Mouse (Mus musculus) monocyte, adult 2 months (primary cell): Measurements from ENCODE around the gene Dennd1a.

ENCODE experiments used
- DNase-seq, 2 experiments: peaks; one replicate each; pipeline ENCODE4 v3.0.0; 2022; ENCODE audit warnings: low spot score in 2 of 2, low read depth in 1 of 2

Dennd1a gene

GRCm38 (mm10) chr2:38052440-38052839 is 234.8 kb downstream of the Dennd1a start:
- DNase-seq = no peak

DNA sequence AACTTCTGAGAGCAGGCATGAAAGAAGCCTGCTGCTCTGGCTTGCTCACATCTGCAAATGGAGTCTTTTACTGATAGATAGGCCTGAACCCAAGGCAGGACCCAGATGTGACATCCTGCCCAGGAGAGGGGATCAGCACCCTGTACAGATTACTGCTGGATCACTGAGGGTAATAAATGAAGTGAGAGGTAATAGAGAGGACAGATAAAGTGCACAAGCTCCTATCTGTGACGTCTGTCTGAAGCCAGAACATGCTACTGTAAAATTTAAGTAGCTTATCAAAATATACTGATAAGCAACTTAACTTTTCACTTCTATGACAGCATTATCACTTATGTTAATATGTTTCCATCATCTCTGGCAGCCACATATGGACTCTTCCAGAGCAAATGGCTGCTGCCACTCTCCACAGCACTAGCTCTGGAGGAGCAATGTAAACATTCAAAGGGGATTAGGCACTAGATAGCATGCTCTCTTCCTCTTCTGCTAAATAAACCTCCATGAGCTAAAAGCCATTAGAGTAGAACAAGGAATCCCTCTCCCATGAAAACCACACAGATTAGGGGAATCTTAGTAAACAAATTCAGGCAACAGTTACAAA is 235.6 kb downstream of the Dennd1a start:
- no peak for DNase-seq

- no peak for DNase-seq
These were observed 238.2 kb downstream of the Dennd1a start for GRCm38 (mm10) chr2:38048996-38049395.

DNA sequence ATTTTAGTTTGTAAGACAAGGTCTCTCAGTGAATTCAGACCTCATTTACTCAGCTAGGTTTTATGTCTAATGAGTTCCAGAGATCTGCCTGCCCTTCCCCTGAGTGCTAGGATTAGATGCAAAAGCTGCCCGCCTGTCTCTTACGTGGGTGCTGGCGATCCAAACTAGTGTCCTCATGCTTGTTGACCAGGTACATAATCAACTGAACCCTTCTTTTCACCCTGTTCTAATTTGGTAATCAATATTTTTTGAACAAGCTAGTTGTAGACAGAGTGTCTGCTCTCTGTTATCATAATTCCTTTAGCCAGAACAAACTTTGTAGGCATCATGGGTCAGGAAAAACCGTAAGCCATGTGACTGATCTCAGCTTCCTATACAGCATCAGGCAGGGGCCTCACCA is 241.9 kb downstream of the Dennd1a start:
- DNase-seq = no peak

GRCm38 (mm10) chr2:38040845-38041244 is 246.3 kb downstream of the Dennd1a start:
- no peak for DNase-seq

GRCm38 (mm10) chr2:38039621-38040020 is 247.6 kb downstream of the Dennd1a start:
- no peak for DNase-seq

DNA sequence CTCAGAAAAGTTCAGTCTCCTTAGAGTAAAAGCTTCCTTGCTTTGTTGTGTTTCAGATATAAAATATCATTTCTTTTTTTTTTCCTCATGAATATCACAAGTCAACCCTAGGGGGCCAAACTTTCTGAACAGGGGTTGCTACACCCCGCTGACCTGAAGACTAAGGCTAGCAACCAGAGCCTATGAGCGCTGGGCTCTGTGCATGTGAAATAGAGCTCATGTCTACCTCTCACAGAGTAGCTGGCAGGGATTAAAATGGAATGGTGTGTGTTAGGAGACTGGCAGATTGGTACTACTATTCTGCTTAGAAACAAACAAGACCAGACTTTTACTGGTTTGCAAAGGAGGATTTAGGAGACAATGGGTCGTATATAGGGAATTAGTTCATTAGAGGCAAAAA is 258.9 kb downstream of the Dennd1a start:
- DNase-seq = no peak

GRCm38 (mm10) chr2:38025615-38026014 is 261.6 kb downstream of the Dennd1a start:
- no peak for DNase-seq

GRCm38 (mm10) chr2:38023741-38024130 is 263.5 kb downstream of the Dennd1a start:
- no peak for DNase-seq

- no peak for DNase-seq
These were observed 264.0 kb downstream of the Dennd1a start for GRCm38 (mm10) chr2:38023054-38023740.

- no peak for DNase-seq
These were observed 266.0 kb downstream of the Dennd1a start for GRCm38 (mm10) chr2:38021166-38021565.

GRCm38 (mm10) chr2:38014702-38015101 is 272.5 kb downstream of the Dennd1a start:
- no peak for DNase-seq

GRCm38 (mm10) chr2:38013839-38014365 is 273.3 kb downstream of the Dennd1a start:
- DNase-seq = no peak

DNA sequence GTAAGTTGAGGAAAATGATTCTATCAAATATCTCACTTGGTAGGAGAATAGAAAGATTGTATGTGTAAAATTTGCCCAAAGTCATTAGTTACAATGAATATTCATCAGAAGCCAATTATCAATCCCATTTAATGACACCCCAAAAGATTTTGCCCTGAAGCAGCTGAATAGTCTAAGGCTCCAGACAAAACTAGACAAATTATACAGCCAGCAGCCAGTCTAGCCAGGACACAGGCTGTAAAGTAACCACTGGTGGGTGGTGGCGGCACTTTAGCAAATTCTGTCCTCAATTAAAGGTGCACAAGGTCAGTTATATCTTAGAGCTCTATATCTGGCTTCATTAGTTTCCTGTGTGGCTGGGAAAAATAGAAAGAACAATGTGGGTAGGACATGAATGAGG is 280.0 kb downstream of the Dennd1a start:
- DNase-seq = no peak

GRCm38 (mm10) chr2:38003183-38003680 is 284.0 kb downstream of the Dennd1a start:
- DNase-seq = no peak

DNA sequence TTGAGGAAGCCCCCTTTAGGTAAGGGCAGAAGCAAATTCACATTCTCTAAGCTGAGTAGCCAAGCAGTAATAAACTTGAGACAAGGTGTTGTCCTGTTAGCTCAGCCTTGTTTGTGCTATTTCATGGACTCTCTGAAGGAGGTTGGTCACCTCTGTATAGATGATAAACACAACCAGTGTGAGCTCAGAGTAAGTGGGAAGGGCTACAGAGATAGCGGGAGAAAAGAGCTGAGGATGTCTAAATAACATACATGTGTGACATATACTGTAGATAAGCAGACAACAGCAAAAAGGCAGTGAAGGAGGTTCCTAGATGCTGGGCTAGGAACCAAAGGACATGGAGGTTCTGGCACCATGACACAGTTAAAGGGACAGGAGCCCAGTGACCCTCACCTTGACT is 286.2 kb downstream of the Dennd1a start:
- no peak for DNase-seq

DNA sequence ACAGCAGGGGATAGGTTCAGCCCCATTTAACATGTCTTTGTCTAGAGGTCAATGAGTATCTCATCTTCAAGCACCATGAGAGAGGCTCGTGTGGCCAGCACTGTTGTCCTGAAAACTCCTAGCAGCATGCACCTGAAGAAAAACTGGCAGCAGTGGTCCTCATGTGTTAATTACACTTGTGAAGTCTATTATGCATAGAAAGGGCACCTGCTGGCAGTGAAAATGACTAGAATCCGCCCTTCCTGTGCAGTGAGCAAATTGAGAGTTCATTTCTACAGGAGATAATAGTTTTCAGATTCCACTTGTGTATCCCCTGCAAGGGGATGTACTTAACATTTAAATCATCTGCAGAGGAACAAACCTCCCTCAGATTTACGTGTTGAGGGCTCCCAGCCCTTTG is 289.2 kb downstream of the Dennd1a start:
- DNase-seq = no peak

- DNase-seq = no peak
These were observed 298.1 kb downstream of the Dennd1a start for GRCm38 (mm10) chr2:37989091-37989490.

DNA sequence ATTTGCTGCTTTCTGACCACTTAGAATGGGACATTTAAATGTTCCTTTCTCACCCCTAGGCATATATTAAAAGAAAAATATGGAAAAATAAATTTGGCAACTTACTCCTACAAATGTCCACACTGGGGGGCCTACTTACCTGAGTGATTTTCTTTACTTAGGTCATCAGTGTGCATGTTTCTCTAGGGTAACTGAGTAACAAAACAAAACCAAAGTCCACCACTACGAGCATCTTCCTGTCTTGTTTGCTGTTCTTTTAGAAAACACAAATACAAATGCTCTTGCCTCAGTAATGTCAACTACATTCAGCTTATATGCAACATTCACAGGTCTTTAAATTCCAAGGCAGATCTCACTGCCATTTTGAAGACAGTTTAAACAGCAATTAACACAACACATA is 298.9 kb downstream of the Dennd1a start:
- DNase-seq = no peak

GRCm38 (mm10) chr2:37985690-37986222 is 301.4 kb downstream of the Dennd1a start:
- DNase-seq = no peak

GRCm38 (mm10) chr2:37982714-37983113 is 304.5 kb downstream of the Dennd1a start:
- DNase-seq = no peak
